Mouse (Mus musculus) left cerebral cortex, postnatal 10 days (tissue): ENCODE data around the gene Nfia. TPM values are rescaled to one million over a fixed set of nuclear protein-coding genes. Genes with fewer than 3 reads are reported as not detected.

Experiments
- DNase-seq, 2 experiments: peaks; one replicate each; pipeline ENCODE4 v3.0.0; 2021 to 2022; ENCODE audit warnings: low spot score in 2 of 2, mixed read lengths in 1 of 2; ENCODE audit errors: extremely low spot score in 1 of 2
- intact Hi-C: fragments of 180-260 bp; cut with DNase I; formaldehyde crosslinking; loops from one replicate; pipeline ENCODE4 v1.15.1; 2025
- total RNA-seq, 2 experiments: library from RNA; stranded (reverse); gene quantifications; 2 replicates each; pipeline ENCODE4 v1.2.3; 2021

Nfia gene
- total RNA-seq, 2 experiments from 2014 or later = 76.4 to 79.5 TPM

DNA sequence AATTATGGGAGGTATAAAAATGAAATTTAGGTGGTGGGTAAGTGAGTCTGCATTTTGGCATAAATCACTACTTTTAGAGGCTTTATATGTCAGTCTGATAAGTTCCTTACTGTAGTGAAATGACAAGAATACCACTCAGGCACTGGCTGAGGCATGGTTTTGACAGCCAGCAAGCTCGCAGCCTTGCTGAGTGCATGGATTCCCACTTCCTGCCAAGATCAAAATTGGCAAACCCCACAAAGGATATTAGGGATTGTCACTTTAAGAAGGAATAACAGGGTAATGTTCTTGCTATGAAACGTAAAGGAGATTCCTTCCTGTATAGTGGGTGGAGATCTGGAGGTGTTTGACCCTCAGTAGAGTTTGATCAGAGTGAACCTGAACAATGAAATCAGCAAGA lies 32.7 kb downstream of the Nfia start:
- DNase-seq = no peak
- intact Hi-C loops = no loop called here

DNA sequence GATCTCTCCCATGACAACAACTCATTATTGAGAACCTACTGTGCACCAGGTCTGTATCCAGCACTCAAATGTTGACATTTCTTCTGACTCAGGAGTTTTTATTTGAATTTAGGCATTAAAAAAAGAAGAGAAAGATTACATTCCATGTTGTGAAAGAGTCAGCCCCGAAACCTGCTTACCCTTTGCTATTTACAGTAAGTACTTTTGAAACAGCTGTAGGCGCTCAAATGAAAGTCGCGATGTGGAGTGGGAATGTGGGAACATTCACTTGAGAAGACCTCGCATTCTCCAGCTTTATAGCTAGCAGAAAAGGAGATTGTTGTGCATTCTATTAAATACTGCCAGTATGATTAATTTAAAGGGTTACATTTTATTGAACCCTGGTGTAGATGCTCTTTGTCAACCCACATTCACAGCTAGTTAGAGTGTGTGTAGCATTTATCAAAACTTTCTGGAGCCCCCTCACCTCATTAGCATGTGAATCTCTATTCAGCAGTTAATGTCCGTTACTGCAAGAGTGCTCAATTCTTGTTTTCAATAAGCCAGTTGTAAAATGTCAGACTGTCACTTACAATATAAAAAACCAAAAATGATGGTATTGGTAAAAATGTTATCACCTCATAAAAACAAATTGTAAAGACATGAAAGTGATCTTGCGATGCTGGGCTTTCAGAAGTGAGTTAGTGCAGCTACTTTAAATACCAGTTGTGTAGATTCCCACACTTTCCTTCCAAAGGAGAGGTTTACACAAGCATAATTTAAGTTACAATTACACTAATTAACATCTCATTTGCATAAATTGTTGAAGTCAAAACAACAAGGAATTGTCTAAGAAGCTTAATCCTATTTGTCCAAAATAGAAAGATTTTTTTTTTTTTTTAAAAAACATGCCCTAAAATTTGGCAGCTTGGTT lies 33.6 kb downstream of the Nfia start:
- DNase-seq = no peak
- intact Hi-C loops = no loop called here

DNA sequence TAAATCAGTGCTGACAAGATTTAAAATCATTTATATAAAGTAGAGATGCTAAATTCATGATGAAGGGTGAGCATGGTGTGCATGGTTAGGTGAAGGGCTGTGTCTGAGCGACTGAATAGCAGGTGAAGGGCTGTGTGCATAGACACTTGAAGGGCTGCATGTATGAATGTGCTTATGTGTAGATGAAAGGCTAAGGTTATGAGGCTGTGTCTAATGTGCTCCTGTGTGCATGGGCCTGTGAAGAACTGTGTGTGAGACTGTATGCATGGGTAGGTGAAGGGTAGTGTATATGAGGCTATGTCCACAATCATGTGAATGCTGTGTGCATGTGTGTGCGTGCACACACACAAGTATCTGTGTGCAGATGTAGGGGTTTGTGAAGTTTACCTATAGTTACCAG lies 34.4 kb downstream of the Nfia start:
- DNase-seq = no peak
- intact Hi-C loops = no loop called here

DNA sequence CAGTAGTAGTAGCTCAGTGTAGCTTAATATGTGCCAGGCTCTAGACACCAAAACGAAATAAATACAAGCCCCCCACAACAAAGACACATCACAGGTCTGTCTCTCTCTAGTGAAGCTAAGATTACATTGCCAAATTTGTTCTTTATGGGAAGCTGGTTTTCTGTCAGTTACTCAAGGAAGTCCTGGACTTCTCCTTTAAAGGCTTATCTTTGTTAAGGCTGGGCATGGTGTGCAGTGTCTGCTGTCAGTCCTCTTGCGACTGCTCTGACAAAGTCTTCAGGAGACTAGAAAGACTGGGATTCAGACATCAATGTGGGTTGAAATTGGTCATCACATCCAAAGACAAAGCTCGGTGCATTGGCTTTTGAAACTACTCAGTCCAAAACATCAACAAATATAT lies 36.4 kb downstream of the Nfia start:
- DNase-seq = no peak
- intact Hi-C loops = no loop called here

DNA sequence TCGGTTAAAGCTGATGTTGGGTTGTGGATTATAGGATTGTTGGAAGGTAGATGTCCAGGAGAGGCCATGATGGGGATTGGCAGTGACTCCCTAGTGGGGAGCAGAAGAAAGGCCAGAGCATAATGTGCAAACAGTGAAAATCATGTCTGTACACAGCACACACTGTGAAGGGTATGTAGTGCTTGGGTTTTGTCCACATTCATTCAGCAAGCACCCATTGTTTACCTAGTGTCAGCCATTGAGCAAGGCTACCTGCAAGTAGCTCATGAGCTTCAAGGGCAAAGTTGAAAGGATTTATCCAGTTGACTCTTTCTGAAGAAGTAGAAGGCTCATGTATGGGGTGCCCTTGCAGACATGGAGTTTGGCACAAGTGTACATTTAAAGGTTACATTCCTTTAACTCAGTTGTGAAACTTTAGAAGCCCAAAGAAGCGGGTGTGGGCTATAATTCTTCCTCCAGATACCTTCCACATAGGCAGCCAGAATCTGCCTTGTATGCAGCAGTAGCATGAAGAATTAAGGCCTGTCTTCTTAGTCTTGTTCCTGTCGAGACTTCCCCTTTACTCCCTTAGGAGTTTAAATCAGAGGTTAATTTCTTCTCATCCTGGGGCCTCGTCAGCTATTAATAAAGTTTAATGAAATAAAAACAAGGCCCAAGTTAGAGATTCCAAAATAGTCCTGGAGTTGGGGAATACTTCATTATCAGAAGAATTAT lies 37.2 kb downstream of the Nfia start:
- intact Hi-C loops = no loop called here

DNA sequence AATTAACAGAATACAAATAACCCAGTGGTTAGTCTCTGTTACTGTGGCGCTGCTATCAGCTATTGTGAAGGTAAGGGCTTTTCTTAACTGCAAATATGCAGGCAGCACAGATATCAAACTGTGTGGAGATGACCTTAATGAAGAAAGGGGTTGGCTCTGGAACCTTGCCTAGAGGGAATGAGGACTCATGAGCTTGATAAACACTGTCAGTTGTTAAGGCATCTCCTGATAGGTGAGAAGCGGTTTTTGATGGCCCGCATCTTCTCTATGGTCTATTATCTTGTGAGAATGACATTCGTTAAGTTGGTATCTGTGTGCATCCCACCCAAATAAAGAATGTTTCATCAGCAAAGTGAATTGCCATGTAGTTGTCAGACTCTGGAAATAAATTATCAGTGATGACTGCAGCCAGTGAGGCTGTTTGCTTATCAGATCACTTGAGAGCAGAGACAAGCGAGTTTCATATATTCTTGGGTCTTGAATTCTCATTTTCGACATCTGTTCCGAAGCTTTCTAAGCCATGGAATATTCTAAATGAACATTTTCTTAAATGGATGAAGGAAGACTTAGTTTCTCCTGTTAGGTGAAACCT lies 37.9 kb downstream of the Nfia start:
- intact Hi-C loops = no loop called here
- DNase-seq = no peak

More for the DNA sequence above, 37.2 kb downstream of the Nfia start:
- no peak for DNase-seq

DNA sequence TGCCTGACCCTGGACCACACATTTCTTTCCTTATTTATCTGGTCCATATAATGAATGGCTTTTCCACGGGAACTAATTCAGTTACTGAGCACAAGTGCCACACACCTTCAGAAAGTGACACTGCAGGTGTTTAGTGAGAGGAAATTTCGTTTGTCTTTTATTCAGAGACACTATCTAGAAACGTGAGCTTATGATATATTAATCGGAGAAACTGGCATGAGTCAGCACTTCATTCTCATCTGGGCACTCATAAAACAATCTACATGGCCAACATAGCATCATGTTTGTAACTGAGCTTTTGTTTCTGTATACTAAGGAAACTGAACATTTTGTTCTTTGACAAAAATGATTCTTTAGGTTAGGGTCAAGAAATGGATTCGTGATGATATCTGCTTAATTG lies 40.5 kb downstream of the Nfia start:
- intact Hi-C loops = no loop called here

DNA sequence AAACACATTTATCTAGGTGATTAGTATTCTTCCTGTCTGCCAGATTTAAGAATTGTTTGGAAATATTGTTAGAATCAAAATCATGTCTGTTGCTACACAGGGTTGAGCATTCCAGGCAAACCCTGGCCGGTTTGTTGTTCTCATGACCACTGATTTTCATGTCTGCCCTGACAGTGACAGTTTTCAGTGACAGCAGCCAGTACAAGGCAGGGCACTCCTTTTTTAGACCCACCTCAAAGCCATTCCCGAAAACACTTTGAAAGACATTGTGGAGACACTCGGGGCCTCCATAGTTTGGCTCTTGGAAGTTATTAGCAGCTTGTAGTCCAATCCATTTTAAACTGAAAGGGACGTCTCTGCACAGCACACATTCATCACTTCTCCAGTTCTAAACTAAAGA lies 41.5 kb downstream of the Nfia start:
- intact Hi-C loops = no loop called here
- no peak for DNase-seq

More for the DNA sequence above, 40.5 kb downstream of the Nfia start:
- DNase-seq = no peak

DNA sequence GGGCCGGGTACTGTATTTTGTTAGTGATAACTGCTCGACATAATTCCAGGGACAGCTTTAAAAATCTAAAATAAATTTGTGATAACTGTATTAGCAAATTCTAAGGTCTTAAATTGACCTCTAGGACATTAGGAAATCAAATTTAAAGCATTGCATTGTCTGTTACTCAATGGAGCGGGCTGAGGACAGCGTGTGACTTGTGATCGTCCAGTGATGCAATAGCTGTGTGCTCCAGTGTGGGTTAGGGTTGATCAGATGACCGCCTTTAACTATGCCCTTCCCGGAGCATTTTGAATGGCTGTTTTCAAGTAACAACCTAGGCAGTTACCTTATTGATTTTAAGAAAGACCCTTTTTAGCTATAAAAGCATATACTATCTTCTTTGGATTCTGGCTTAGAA lies 42.0 kb downstream of the Nfia start:
- intact Hi-C loops = no loop called here

DNA sequence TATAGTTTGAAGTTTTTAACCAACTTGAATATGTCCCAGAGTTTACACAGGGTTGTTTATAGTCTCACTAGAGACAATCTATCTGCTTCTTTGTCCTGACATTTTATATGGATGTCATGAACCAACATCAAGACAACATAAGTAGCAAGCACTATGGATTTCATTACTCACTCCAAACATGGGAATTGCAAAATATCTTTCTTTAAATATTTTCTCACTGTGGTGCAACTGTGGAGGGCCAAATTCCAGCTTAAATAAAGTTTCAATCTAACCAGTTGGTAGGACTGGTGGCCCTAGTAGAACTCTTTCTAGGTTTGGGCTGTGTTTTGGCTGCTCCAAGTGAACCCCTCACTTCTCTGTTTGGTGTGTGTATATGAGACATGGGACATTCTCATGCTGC lies 43.5 kb downstream of the Nfia start:
- DNase-seq = no peak
- intact Hi-C loops = no loop called here

More for the DNA sequence above, 42.0 kb downstream of the Nfia start:
- DNase-seq = no peak

DNA sequence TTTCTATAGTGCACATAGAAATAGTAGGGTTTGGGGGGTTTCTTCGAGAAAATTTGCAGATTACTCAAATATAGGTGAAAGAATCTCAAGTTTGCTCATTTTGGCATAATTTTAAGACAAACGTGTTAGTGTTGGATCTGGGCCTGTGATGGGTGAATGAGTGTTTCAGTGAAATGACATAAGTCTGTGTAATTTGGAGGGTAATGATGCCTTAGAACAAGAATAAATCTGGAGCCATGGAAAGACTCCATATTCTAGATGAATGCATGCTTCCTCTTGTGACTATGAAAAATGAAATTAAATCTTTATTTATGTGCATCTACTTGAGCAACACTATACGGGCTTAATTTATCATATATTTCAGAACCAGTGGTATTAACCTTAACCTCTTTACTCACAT lies 44.2 kb downstream of the Nfia start:
- no peak for DNase-seq
- intact Hi-C loops = no loop called here

DNA sequence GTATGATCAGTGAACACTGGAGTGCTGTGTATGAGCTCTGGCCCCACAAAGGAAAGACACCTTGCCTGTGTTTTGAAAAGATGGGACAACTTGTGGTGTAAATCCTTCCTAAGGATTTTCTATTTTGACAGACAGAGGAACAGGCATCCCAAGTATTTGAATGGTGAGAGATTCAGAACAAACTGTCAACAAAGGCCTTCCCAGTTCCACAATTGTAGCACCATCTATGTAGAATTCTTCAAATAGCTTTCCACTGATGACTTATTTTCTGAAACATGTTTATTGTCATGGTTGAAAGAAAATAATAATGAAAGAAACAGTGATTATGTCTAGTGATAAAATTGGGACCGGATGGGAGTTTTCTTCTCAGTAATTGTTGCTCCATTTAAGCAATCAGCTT lies 45.2 kb downstream of the Nfia start:
- intact Hi-C loops = no loop called here
- DNase-seq = no peak

DNA sequence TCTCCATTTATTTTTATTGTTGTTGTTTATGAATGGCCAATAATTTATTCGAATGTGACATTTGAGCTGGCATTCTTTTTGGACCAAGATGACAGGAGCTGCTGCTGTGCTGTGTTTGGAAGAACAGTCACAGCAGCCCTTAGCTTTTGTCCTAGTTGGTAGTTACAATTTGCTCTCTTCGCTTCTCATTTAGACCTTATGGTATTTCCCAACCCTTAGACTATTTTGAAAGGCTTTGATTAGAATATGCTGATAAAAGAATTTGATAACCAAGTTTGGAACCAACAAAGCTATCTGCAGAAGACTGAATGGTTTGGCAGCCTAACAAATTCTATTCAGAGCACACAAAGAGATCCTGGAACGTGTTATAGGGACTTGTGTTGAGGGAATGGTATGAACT lies 46.0 kb downstream of the Nfia start:
- DNase-seq = no peak
- intact Hi-C loops = no loop called here

DNA sequence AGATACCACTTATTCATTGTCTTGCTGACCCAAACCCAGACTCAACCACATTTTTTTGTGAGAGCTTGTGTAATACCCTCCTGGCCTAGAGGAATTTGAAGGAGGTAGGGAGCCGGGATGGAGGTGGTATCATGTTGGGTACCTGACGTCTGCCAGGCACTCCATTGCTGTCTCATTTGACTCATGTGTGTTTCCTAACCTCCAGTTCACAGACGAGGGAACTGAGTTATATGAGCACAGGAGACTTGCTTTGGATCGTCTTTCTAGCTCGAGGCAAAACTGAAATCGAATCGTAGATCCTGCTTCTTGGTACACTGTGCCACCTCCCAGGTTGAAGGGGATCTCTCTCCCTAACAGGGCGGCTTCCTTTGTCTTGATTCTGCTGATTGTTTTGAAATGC lies 46.6 kb downstream of the Nfia start:
- intact Hi-C loops = no loop called here
- no peak for DNase-seq

DNA sequence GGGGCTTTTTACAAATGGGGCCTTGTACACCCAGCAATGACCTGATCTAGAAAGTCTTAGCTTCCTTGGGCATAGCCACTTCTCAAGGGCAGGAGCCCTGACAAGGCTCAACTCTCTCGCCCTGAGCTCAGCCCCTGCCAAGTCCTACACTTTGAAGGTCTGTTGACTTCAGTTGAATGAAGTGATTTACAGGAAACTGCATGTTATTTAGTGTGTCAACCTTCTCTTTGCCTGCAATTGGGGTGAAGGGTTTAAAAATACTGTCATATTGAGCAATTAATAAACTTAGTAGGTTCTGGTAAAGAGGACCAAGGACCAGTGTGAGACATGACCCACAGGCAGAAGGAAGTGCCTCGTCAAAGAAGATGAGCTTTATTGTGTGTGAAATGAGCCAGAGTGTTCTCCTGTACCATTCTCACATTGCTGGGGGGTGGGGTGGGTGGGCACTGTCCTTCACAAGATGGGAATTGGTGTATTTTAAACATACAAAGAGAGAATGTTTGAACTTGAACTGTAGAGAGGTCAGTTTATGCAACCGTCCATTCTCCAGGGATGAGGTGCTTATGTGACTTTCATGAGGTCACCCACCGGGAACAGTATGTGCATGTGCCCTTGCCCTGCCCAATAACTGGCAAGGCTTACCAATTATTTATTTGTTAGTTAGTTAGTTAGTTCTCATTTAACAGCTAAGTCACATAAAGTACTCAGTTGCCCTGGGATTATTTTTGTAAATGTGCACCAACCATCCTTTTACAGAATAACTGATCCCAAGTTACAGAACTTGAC lies 48.1 kb downstream of the Nfia start:
- intact Hi-C loops = no loop called here

DNA sequence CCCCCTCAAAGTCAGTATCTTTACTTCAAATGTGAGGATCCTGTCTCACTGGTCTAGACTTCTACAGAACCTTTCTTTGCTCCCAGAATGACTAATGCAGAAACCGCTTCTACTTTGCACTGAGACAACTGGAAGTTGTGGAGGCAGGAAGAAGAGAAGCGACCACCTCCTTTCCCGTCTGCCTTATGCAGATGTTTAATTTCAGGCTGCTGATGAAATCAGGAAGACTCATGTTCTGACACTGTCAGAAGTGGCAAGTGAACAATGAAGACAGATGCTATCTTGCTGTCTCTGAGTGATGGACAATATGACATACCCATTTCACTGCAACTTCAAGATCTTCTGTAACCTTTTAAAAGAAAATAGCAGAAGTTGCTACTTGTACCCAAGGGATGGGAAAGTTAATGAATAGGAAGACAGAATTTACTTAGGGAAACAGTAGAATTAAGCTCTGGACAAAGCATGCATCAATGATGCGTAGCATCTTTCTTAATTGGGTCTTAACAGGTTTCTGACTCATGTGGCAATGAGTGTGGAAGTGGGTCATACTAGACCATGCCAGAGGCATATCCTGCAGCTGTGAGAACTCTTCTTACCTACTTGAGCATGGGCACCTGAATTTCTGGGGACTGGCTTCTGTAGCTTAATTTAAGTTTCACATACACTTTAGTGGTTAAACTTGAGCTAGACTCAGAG lies 49.2 kb downstream of the Nfia start:
- DNase-seq = no peak
- intact Hi-C loops = no loop called here

More for the DNA sequence above, 48.1 kb downstream of the Nfia start:
- no peak for DNase-seq

DNA sequence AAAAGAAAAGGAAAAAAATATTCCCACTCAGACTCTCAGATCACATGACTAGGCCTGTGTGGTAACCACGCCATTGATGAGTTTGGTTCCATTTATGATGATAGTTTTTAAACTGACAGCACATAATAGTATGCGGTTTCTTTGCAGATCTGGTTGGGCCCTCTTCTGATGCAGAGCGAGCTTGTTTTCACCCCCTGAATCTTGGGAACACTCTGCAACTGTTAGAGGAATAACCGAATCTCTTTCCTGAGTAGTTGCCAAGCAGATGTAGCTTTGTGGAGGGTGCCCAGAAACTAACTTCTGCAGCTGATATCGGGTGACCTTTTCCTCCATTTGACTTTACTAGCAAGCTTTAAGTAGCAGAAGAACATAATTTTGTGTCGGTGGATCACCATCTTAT lies 51.0 kb downstream of the Nfia start:
- intact Hi-C loops = no loop called here
- no peak for DNase-seq

DNA sequence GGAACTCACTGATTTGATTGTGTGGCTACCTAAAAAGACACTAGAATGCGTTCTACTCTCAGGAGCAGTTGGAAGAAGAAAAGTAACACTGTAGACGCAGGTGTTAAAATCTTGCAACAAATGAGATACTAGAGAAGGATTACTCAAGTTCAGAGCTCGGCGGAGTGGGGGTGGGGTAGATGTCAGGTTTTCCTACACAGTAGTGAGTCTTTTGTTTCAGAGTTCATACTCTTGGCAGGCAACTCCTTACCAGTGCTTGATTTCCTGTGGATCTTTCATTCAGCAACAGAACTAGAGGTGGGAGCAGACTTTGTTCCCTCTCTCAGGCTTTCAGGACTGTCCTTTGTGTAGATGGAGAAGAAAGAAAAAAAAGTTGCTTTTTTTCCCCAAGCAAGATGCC lies 51.9 kb downstream of the Nfia start:
- peak in 1 of 2 experiments; percentile 42 for DNase-seq
- intact Hi-C loops = no loop called here

DNA sequence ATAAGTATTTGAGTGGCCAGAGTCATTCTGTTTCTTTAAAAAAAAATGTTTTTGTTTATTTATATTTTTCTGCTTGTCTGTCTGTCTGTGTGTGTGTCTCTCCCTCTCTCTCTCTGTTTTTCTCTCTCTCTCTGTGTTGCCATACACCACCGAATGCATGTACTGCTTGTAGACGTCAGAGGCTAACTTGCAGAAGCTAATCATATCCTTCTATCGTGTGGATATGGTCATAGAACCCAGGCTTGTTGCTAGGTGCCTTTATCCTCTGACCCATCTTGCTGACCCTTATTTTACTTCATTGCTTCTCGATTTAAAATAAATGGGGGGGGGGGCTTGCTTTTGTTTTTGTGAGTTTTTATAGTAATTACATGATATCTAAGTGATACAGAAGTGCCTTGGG lies 52.9 kb downstream of the Nfia start:
- intact Hi-C loops = no loop called here
- no peak for DNase-seq
